Mouse (Mus musculus): Measurements from ENCODE around the gene Ivd.

GRCm38 (mm10) chr2:118887440-118887839, 25.7 kb downstream of the Ivd start:
- TF ChIP-seq CTCF (IDR thresholded peaks at IDR 0.05; ENCODE audit: low read depth) (no peak), EP300 (IDR thresholded peaks at IDR 0.05; ENCODE audit: low read depth) (no peak)

All from heart, postnatal 0 days (tissue).